Mouse (Mus musculus): ENCODE results near the gene BC030500. TPM values are rescaled to one million over a fixed set of nuclear protein-coding genes. Genes with fewer than 3 reads are reported as not detected.

Gene BC030500
- polyA plus RNA-seq (2015; fragmentation: Nextera tagmentation; extraction: Ambion mirVana) = 0.22 and 0.23 TPM in 2 replicates

GRCm38 (mm10) chr8:58911677-58912076 lies at the start of gene BC030500:
BC030500 (plus strand) TSS chr8:58911755.
- H3K36me3 ChIP-seq (ENCODE audit: control insufficient read depth, insufficient read depth, low read length) = no peaks in the 10 kb centered on the region
- 9% methylated on average over 14 of the region's 14 CpGs for WGBS
- ATAC-seq (ENCODE audit: insufficient read depth, low FRiP score) = no peak
- H3K27me3 ChIP-seq (ENCODE audit: control insufficient read depth, insufficient read depth, low read length) = no peaks in the 10 kb centered on the region
- H3K9ac ChIP-seq (ENCODE audit: low read length) = peak within 1 kb of the TSS; percentile 46
- peak within 1 kb of the TSS; percentile 58 for H3K4me3 ChIP-seq (replicated peaks; ENCODE audit: low read length)
- H3K4me2 ChIP-seq (ENCODE audit: low read depth, low read length) = peak within 1 kb of the TSS; percentile 99
- H3K27ac ChIP-seq (ENCODE audit: low read length) = no peak within 1 kb of the TSS
- H3K9me3 ChIP-seq (replicated peaks; ENCODE audit: control insufficient read depth, low read length) = no peaks in the 10 kb centered on the region
- H3K4me1 ChIP-seq (ENCODE audit: control insufficient read depth, insufficient read depth, low read length) = peaks cover 4% of the 10 kb centered on the region; the same call in 1 of the 2 replicates

- H3K4me3 ChIP-seq (replicated peaks; ENCODE audit: low read length) = no peak overlapping the region
- no peaks in the 10 kb centered on the region for H3K27me3 ChIP-seq (ENCODE audit: control insufficient read depth, insufficient read depth, low read length)
- no peak overlapping the region for H3K9ac ChIP-seq (ENCODE audit: low read length)
- H3K9me3 ChIP-seq (replicated peaks; ENCODE audit: control insufficient read depth, low read length) = no peaks in the 10 kb centered on the region
- H3K4me2 ChIP-seq (ENCODE audit: low read depth, low read length) = no peak overlapping the region
- ATAC-seq (ENCODE audit: insufficient read depth, low FRiP score) = no peak
- H3K36me3 ChIP-seq (ENCODE audit: control insufficient read depth, insufficient read depth, low read length) = no peaks in the 10 kb centered on the region
- WGBS = 9% methylated on average over 1 of the region's 1 CpGs
- no peak overlapping the region for H3K27ac ChIP-seq (ENCODE audit: low read length)
- no peaks in the 10 kb centered on the region for H3K4me1 ChIP-seq (ENCODE audit: control insufficient read depth, insufficient read depth, low read length)
Measured at GRCm38 (mm10) chr8:58886405-58886804, 25.1 kb upstream of the BC030500 start.

- H3K27me3 ChIP-seq (ENCODE audit: control insufficient read depth, insufficient read depth, low read length) = no peaks in the 10 kb centered on the region
- 86% methylated on average over 3 of the region's 3 CpGs for WGBS
- no peak overlapping the region for H3K9ac ChIP-seq (ENCODE audit: low read length)
- no peaks in the 10 kb centered on the region for H3K9me3 ChIP-seq (replicated peaks; ENCODE audit: control insufficient read depth, low read length)
- ATAC-seq (ENCODE audit: insufficient read depth, low FRiP score) = no peak
- no peak overlapping the region for H3K27ac ChIP-seq (ENCODE audit: low read length)
- no peak overlapping the region for H3K4me2 ChIP-seq (ENCODE audit: low read depth, low read length)
- no peaks in the 10 kb centered on the region for H3K4me1 ChIP-seq (ENCODE audit: control insufficient read depth, insufficient read depth, low read length)
- no peak overlapping the region for H3K4me3 ChIP-seq (replicated peaks; ENCODE audit: low read length)
- no peaks in the 10 kb centered on the region for H3K36me3 ChIP-seq (ENCODE audit: control insufficient read depth, insufficient read depth, low read length)
Measured at GRCm38 (mm10) chr8:58890591-58890990, 21.0 kb upstream of the BC030500 start.

GRCm38 (mm10) chr8:58895960-58896359 lies 15.6 kb upstream of the BC030500 start:
- ATAC-seq (ENCODE audit: insufficient read depth, low FRiP score) = no peak
- H3K4me2 ChIP-seq (ENCODE audit: low read depth, low read length) = no peak overlapping the region
- no peaks in the 10 kb centered on the region for H3K36me3 ChIP-seq (ENCODE audit: control insufficient read depth, insufficient read depth, low read length)
- no peaks in the 10 kb centered on the region for H3K9me3 ChIP-seq (replicated peaks; ENCODE audit: control insufficient read depth, low read length)
- WGBS = 60% methylated on average over 6 of the region's 6 CpGs
- no peak overlapping the region for H3K27ac ChIP-seq (ENCODE audit: low read length)
- H3K4me1 ChIP-seq (ENCODE audit: control insufficient read depth, insufficient read depth, low read length) = no peaks in the 10 kb centered on the region
- H3K9ac ChIP-seq (ENCODE audit: low read length) = no peak overlapping the region
- H3K4me3 ChIP-seq (replicated peaks; ENCODE audit: low read length) = no peak overlapping the region
- H3K27me3 ChIP-seq (ENCODE audit: control insufficient read depth, insufficient read depth, low read length) = no peaks in the 10 kb centered on the region

GRCm38 (mm10) chr8:58904465-58904864 lies 7.1 kb upstream of the BC030500 start:
- no peak overlapping the region for H3K27ac ChIP-seq (ENCODE audit: low read length)
- no peaks in the 10 kb centered on the region for H3K4me1 ChIP-seq (ENCODE audit: control insufficient read depth, insufficient read depth, low read length)
- H3K9me3 ChIP-seq (replicated peaks; ENCODE audit: control insufficient read depth, low read length) = no peaks in the 10 kb centered on the region
- no peak for ATAC-seq (ENCODE audit: insufficient read depth, low FRiP score)
- WGBS = 42% methylated on average over 2 of the region's 2 CpGs
- H3K27me3 ChIP-seq (ENCODE audit: control insufficient read depth, insufficient read depth, low read length) = no peaks in the 10 kb centered on the region
- no peak overlapping the region for H3K9ac ChIP-seq (ENCODE audit: low read length)
- no peaks in the 10 kb centered on the region for H3K36me3 ChIP-seq (ENCODE audit: control insufficient read depth, insufficient read depth, low read length)
- no peak overlapping the region for H3K4me2 ChIP-seq (ENCODE audit: low read depth, low read length)
- no peak overlapping the region for H3K4me3 ChIP-seq (replicated peaks; ENCODE audit: low read length)

GRCm38 (mm10) chr8:58912196-58912839 lies 763 bp downstream of the BC030500 start, which contains the start of gene Galntl6:
Galntl6 (minus strand) TSS chr8:58912640.
- Histone ChIP-seq H3K9ac (ENCODE audit: low read length) (peak within 1 kb of the TSS; percentile 46), H3K4me3 (replicated peaks; ENCODE audit: low read length) (peak within 1 kb of the TSS; percentile 58), H3K27me3 (ENCODE audit: control insufficient read depth, insufficient read depth, low read length) (no peaks in the 10 kb centered on the region), H3K36me3 (ENCODE audit: control insufficient read depth, insufficient read depth, low read length) (no peaks in the 10 kb centered on the region), H3K9me3 (replicated peaks; ENCODE audit: control insufficient read depth, low read length) (no peaks in the 10 kb centered on the region), H3K4me2 (ENCODE audit: low read depth, low read length) (peak within 1 kb of the TSS; percentile 99), H3K27ac (ENCODE audit: low read length) (no peak within 1 kb of the TSS), H3K4me1 (ENCODE audit: control insufficient read depth, insufficient read depth, low read length) (peaks cover 4% of the 10 kb centered on the region; the same call in 1 of the 2 replicates)
- WGBS = under 1% methylated on average over 37 of the region's 37 CpGs
- ATAC-seq (ENCODE audit: insufficient read depth, low FRiP score) = no peak

- Histone ChIP-seq H3K4me3 (replicated peaks; ENCODE audit: low read length) (peak overlapping the region; percentile 58), H3K9ac (ENCODE audit: low read length) (peak overlapping the region; percentile 46), H3K27me3 (ENCODE audit: control insufficient read depth, insufficient read depth, low read length) (no peaks in the 10 kb centered on the region), H3K27ac (ENCODE audit: low read length) (no peak overlapping the region), H3K4me2 (ENCODE audit: low read depth, low read length) (peak overlapping the region; percentile 99), H3K9me3 (replicated peaks; ENCODE audit: control insufficient read depth, low read length) (no peaks in the 10 kb centered on the region), H3K36me3 (ENCODE audit: control insufficient read depth, insufficient read depth, low read length) (no peaks in the 10 kb centered on the region), H3K4me1 (ENCODE audit: control insufficient read depth, insufficient read depth, low read length) (peaks cover 4% of the 10 kb centered on the region; the same call in 1 of the 2 replicates)
- 3% methylated on average over 30 of the region's 30 CpGs for WGBS
- peak; percentile 33; the same call in 1 of the 2 replicates for ATAC-seq (ENCODE audit: insufficient read depth, low FRiP score)
Measured at GRCm38 (mm10) chr8:58912840-58913639, 1.5 kb downstream of the BC030500 start.

- Histone ChIP-seq H3K4me1 (ENCODE audit: control insufficient read depth, insufficient read depth, low read length) (peaks cover 4% of the 10 kb centered on the region; the same call in 1 of the 2 replicates), H3K27ac (ENCODE audit: low read length) (no peak overlapping the region), H3K9ac (ENCODE audit: low read length) (no peak overlapping the region), H3K4me3 (replicated peaks; ENCODE audit: low read length) (no peak overlapping the region), H3K4me2 (ENCODE audit: low read depth, low read length) (no peak overlapping the region), H3K27me3 (ENCODE audit: control insufficient read depth, insufficient read depth, low read length) (no peaks in the 10 kb centered on the region), H3K9me3 (replicated peaks; ENCODE audit: control insufficient read depth, low read length) (no peaks in the 10 kb centered on the region), H3K36me3 (ENCODE audit: control insufficient read depth, insufficient read depth, low read length) (no peaks in the 10 kb centered on the region)
- ATAC-seq (ENCODE audit: insufficient read depth, low FRiP score) = no peak
- WGBS = 69% methylated on average over 2 of the region's 3 CpGs
Measured at GRCm38 (mm10) chr8:58913640-58913968, 2.0 kb downstream of the BC030500 start.

GRCm38 (mm10) chr8:58915142-58915541 lies 3.6 kb downstream of the BC030500 start:
- peaks cover 4% of the 10 kb centered on the region; the same call in 1 of the 2 replicates for H3K4me1 ChIP-seq (ENCODE audit: control insufficient read depth, insufficient read depth, low read length)
- H3K27me3 ChIP-seq (ENCODE audit: control insufficient read depth, insufficient read depth, low read length) = no peaks in the 10 kb centered on the region
- 32% methylated on average over 2 of the region's 2 CpGs for WGBS
- H3K4me2 ChIP-seq (ENCODE audit: low read depth, low read length) = no peak overlapping the region
- no peaks in the 10 kb centered on the region for H3K36me3 ChIP-seq (ENCODE audit: control insufficient read depth, insufficient read depth, low read length)
- no peak overlapping the region for H3K4me3 ChIP-seq (replicated peaks; ENCODE audit: low read length)
- ATAC-seq (ENCODE audit: insufficient read depth, low FRiP score) = no peak
- no peak overlapping the region for H3K9ac ChIP-seq (ENCODE audit: low read length)
- H3K9me3 ChIP-seq (replicated peaks; ENCODE audit: control insufficient read depth, low read length) = no peaks in the 10 kb centered on the region
- H3K27ac ChIP-seq (ENCODE audit: low read length) = no peak overlapping the region

Data from stomach, embryonic 16.5 days (tissue).